16 mouse cellular contexts compared by ENCODE assay signal in genomic region chr2:101699284-101699683, GRCm38 (mm10).
"Had no signal": no experiment of that assay in that cellular context is flagged by ENCODE, and none has a peak within 500 bp of the region (broad histone marks: within the 10 kb centered on the region; RNA-seq: fewer than 3 reads in every experiment).

No protein-coding gene starts in this region.

- H3K4me3 ChIP-seq: left cerebral cortex, adult 2 months; limb, embryonic 10.5 days; liver, embryonic 13.5 days; lung, embryonic 15.5 days; megakaryocyte, embryonic 14.5 days; midbrain, embryonic 15.5 days; neural tube, embryonic 12.5 days had no signal

- H3K9me3 ChIP-seq: limb, embryonic 10.5 days; liver, embryonic 13.5 days; lung, embryonic 15.5 days; megakaryocyte, embryonic 14.5 days; midbrain, embryonic 15.5 days; neural tube, embryonic 12.5 days had no signal

- ATAC-seq: liver, postnatal 0 days; midbrain, embryonic 15.5 days had no signal

- H3K9ac ChIP-seq: liver, embryonic 13.5 days; liver, postnatal 0 days; lung, embryonic 15.5 days; midbrain, embryonic 15.5 days; neural tube, embryonic 12.5 days had no signal

- H3K27ac ChIP-seq: left cerebral cortex, adult 2 months; limb, embryonic 10.5 days; liver, embryonic 13.5 days; lung, embryonic 15.5 days; midbrain, embryonic 15.5 days; neural tube, embryonic 12.5 days; stomach, postnatal 0 days had no signal

- H3K4me1 ChIP-seq: lung, embryonic 15.5 days; midbrain, embryonic 15.5 days; neural tube, embryonic 12.5 days had no signal

- H3K4me2 ChIP-seq: liver, embryonic 13.5 days; lung, embryonic 15.5 days; midbrain, embryonic 11.5 days; midbrain, embryonic 15.5 days; neural tube, embryonic 12.5 days had no signal

- H3K27me3 ChIP-seq: liver, embryonic 13.5 days; lung, embryonic 15.5 days; megakaryocyte, embryonic 14.5 days; midbrain, embryonic 15.5 days; neural tube, embryonic 12.5 days had no signal

- DNase-seq: kidney, adult 11 months; kidney, postnatal 10 days; kidney, postnatal 4 days; liver, embryonic 13.5 days; liver, postnatal 0 days; right cerebral cortex, postnatal 4 days; spleen, adult 18-20 months; thymus, postnatal 14 days had no signal
